Mouse (Mus musculus): ENCODE results near the gene Gstp1. TPM values are rescaled to one million over a fixed set of nuclear protein-coding genes. Genes with fewer than 3 reads are reported as not detected.

Gene Gstp1
- polyA plus RNA-seq, 1 experiment from 2014 or later = 462 TPM

- H3K4me2 ChIP-seq (ENCODE audit: low read depth, severe bottlenecking) = no peak overlapping the region
- 94% methylated on average over 8 of the region's 8 CpGs for WGBS
- H3K27me3 ChIP-seq (ENCODE audit: control insufficient read depth, insufficient read depth, low read length) = no peaks in the 10 kb centered on the region
- H3K4me3 ChIP-seq (ENCODE audit: low read depth, low read length) = no peak overlapping the region
- peaks cover 8% of the 10 kb centered on the region for H3K4me1 ChIP-seq (ENCODE audit: control insufficient read depth, insufficient read depth, low read length)
- no peak overlapping the region for H3K27ac ChIP-seq (replicated peaks; ENCODE audit: low read depth, low read length)
- no peaks in the 10 kb centered on the region for H3K9me3 ChIP-seq (ENCODE audit: control insufficient read depth, low read length)
- peaks cover 23% of the 10 kb centered on the region for H3K36me3 ChIP-seq (ENCODE audit: control insufficient read depth, insufficient read depth, low read length)
- ATAC-seq (ENCODE audit: insufficient number of reproducible peaks, low FRiP score, low TSS enrichment, low read depth) = no peak
- DNase-seq (ENCODE audit: low spot score) = no peak
- no peak overlapping the region for H3K9ac ChIP-seq (ENCODE audit: low read length)
Measured at GRCm38 (mm10) chr19:4005971-4006370, 31.8 kb downstream of the Gstp1 start.

GRCm38 (mm10) chr19:4005091-4005490 lies 32.7 kb downstream of the Gstp1 start:
- H3K9me3 ChIP-seq (ENCODE audit: control insufficient read depth, low read length) = no peaks in the 10 kb centered on the region
- ATAC-seq (ENCODE audit: insufficient number of reproducible peaks, low FRiP score, low TSS enrichment, low read depth) = no peak
- no peak overlapping the region for H3K4me2 ChIP-seq (ENCODE audit: low read depth, severe bottlenecking)
- H3K27me3 ChIP-seq (ENCODE audit: control insufficient read depth, insufficient read depth, low read length) = no peaks in the 10 kb centered on the region
- 89% methylated on average over 9 of the region's 9 CpGs for WGBS
- peaks cover 23% of the 10 kb centered on the region for H3K36me3 ChIP-seq (ENCODE audit: control insufficient read depth, insufficient read depth, low read length)
- DNase-seq (ENCODE audit: low spot score) = no peak
- no peak overlapping the region for H3K4me3 ChIP-seq (ENCODE audit: low read depth, low read length)
- peaks cover 8% of the 10 kb centered on the region for H3K4me1 ChIP-seq (ENCODE audit: control insufficient read depth, insufficient read depth, low read length)
- H3K9ac ChIP-seq (ENCODE audit: low read length) = no peak overlapping the region
- no peak overlapping the region for H3K27ac ChIP-seq (replicated peaks; ENCODE audit: low read depth, low read length)

GRCm38 (mm10) chr19:4004331-4004730 lies 33.5 kb downstream of the Gstp1 start:
- Histone ChIP-seq H3K4me3 (ENCODE audit: low read depth, low read length) (no peak overlapping the region), H3K9me3 (ENCODE audit: control insufficient read depth, low read length) (no peaks in the 10 kb centered on the region), H3K4me1 (ENCODE audit: control insufficient read depth, insufficient read depth, low read length) (peaks cover 8% of the 10 kb centered on the region), H3K9ac (ENCODE audit: low read length) (no peak overlapping the region), H3K36me3 (ENCODE audit: control insufficient read depth, insufficient read depth, low read length) (peaks cover 21% of the 10 kb centered on the region), H3K27ac (replicated peaks; ENCODE audit: low read depth, low read length) (no peak overlapping the region), H3K27me3 (ENCODE audit: control insufficient read depth, insufficient read depth, low read length) (no peaks in the 10 kb centered on the region), H3K4me2 (ENCODE audit: low read depth, severe bottlenecking) (no peak overlapping the region)
- ATAC-seq (ENCODE audit: insufficient number of reproducible peaks, low FRiP score, low TSS enrichment, low read depth) (no peak), DNase-seq (ENCODE audit: low spot score) (no peak)
- WGBS = 85% methylated on average over 15 of the region's 15 CpGs

- Histone ChIP-seq H3K36me3 (ENCODE audit: control insufficient read depth, insufficient read depth, low read length) (peaks cover 17% of the 10 kb centered on the region), H3K9me3 (ENCODE audit: control insufficient read depth, low read length) (no peaks in the 10 kb centered on the region), H3K4me3 (ENCODE audit: low read depth, low read length) (no peak overlapping the region), H3K27ac (replicated peaks; ENCODE audit: low read depth, low read length) (no peak overlapping the region), H3K4me1 (ENCODE audit: control insufficient read depth, insufficient read depth, low read length) (peaks cover 8% of the 10 kb centered on the region), H3K27me3 (ENCODE audit: control insufficient read depth, insufficient read depth, low read length) (no peaks in the 10 kb centered on the region), H3K9ac (ENCODE audit: low read length) (no peak overlapping the region), H3K4me2 (ENCODE audit: low read depth, severe bottlenecking) (no peak overlapping the region)
- 72% methylated on average over 12 of the region's 12 CpGs for WGBS
- no peak for DNase-seq (ENCODE audit: low spot score)
- ATAC-seq (ENCODE audit: insufficient number of reproducible peaks, low FRiP score, low TSS enrichment, low read depth) = no peak
Measured at GRCm38 (mm10) chr19:4003641-4004040, 34.1 kb downstream of the Gstp1 start.

GRCm38 (mm10) chr19:4003112-4003511 lies 34.7 kb downstream of the Gstp1 start, which contains the start of gene Doc2g:
Doc2g (plus strand) TSS chr19:4003313.
- no peak for DNase-seq (ENCODE audit: low spot score)
- Histone ChIP-seq H3K4me2 (ENCODE audit: low read depth, severe bottlenecking) (no peak within 1 kb of the TSS), H3K4me1 (ENCODE audit: control insufficient read depth, insufficient read depth, low read length) (peaks cover 8% of the 10 kb centered on the region), H3K9me3 (ENCODE audit: control insufficient read depth, low read length) (no peaks in the 10 kb centered on the region), H3K27ac (replicated peaks; ENCODE audit: low read depth, low read length) (no peak within 1 kb of the TSS), H3K9ac (ENCODE audit: low read length) (no peak within 1 kb of the TSS), H3K4me3 (ENCODE audit: low read depth, low read length) (no peak within 1 kb of the TSS), H3K36me3 (ENCODE audit: control insufficient read depth, insufficient read depth, low read length) (peaks cover 17% of the 10 kb centered on the region), H3K27me3 (ENCODE audit: control insufficient read depth, insufficient read depth, low read length) (no peaks in the 10 kb centered on the region)
- ATAC-seq (ENCODE audit: insufficient number of reproducible peaks, low FRiP score, low TSS enrichment, low read depth) = no peak
- 74% methylated on average over 1 of the region's 1 CpGs for WGBS

GRCm38 (mm10) chr19:4001752-4002151 lies 36.0 kb downstream of the Gstp1 start:
- peak overlapping the region; percentile 87; the same call in 1 of the 2 replicates for H3K4me2 ChIP-seq (ENCODE audit: low read depth, severe bottlenecking)

GRCm38 (mm10) chr19:4000949-4001525 lies 36.7 kb downstream of the Gstp1 start:
- Histone ChIP-seq H3K27me3 (ENCODE audit: control insufficient read depth, insufficient read depth, low read length) (no peaks in the 10 kb centered on the region), H3K4me1 (ENCODE audit: control insufficient read depth, insufficient read depth, low read length) (peaks cover 8% of the 10 kb centered on the region), H3K4me2 (ENCODE audit: low read depth, severe bottlenecking) (peak overlapping the region; percentile 87), H3K27ac (replicated peaks; ENCODE audit: low read depth, low read length) (peak overlapping the region; percentile 96), H3K4me3 (ENCODE audit: low read depth, low read length) (peak overlapping the region; percentile 75), H3K9me3 (ENCODE audit: control insufficient read depth, low read length) (no peaks in the 10 kb centered on the region), H3K36me3 (ENCODE audit: control insufficient read depth, insufficient read depth, low read length) (peaks cover 4% of the 10 kb centered on the region), H3K9ac (ENCODE audit: low read length) (peak overlapping the region; percentile 93)
- WGBS = 17% methylated on average over 17 of the region's 17 CpGs
- peak; percentile 45 for DNase-seq (ENCODE audit: low spot score)
- ATAC-seq (ENCODE audit: insufficient number of reproducible peaks, low FRiP score, low TSS enrichment, low read depth) = no peak

More at GRCm38 (mm10) chr19:4001752-4002151, 36.0 kb downstream of the Gstp1 start:
- Histone ChIP-seq H3K27ac (replicated peaks; ENCODE audit: low read depth, low read length) (no peak overlapping the region), H3K9ac (ENCODE audit: low read length) (no peak overlapping the region), H3K9me3 (ENCODE audit: control insufficient read depth, low read length) (no peaks in the 10 kb centered on the region), H3K27me3 (ENCODE audit: control insufficient read depth, insufficient read depth, low read length) (no peaks in the 10 kb centered on the region), H3K36me3 (ENCODE audit: control insufficient read depth, insufficient read depth, low read length) (peaks cover 9% of the 10 kb centered on the region), H3K4me1 (ENCODE audit: control insufficient read depth, insufficient read depth, low read length) (peaks cover 8% of the 10 kb centered on the region), H3K4me3 (ENCODE audit: low read depth, low read length) (no peak overlapping the region)
- ATAC-seq (ENCODE audit: insufficient number of reproducible peaks, low FRiP score, low TSS enrichment, low read depth) = no peak
- WGBS = 88% methylated on average over 5 of the region's 5 CpGs
- DNase-seq (ENCODE audit: low spot score) = no peak

- H3K9me3 ChIP-seq (ENCODE audit: control insufficient read depth, low read length) = no peaks in the 10 kb centered on the region
- peak; percentile 83 for ATAC-seq (ENCODE audit: insufficient number of reproducible peaks, low FRiP score, low TSS enrichment, low read depth)
- H3K4me1 ChIP-seq (ENCODE audit: control insufficient read depth, insufficient read depth, low read length) = peaks cover 8% of the 10 kb centered on the region
- H3K4me3 ChIP-seq (ENCODE audit: low read depth, low read length) = peak within 1 kb of the TSS; percentile 75
- H3K36me3 ChIP-seq (ENCODE audit: control insufficient read depth, insufficient read depth, low read length) = no peaks in the 10 kb centered on the region; the same call in 1 of the 2 replicates
- H3K27ac ChIP-seq (replicated peaks; ENCODE audit: low read depth, low read length) = peak within 1 kb of the TSS; percentile 96
- H3K9ac ChIP-seq (ENCODE audit: low read length) = peak within 1 kb of the TSS; percentile 93
- H3K4me2 ChIP-seq (ENCODE audit: low read depth, severe bottlenecking) = peak within 1 kb of the TSS; percentile 87
- peak; percentile 97 for DNase-seq (ENCODE audit: low spot score)
- no peaks in the 10 kb centered on the region for H3K27me3 ChIP-seq (ENCODE audit: control insufficient read depth, insufficient read depth, low read length)
- 0% methylated on average over 64 of the region's 64 CpGs for WGBS
Measured at GRCm38 (mm10) chr19:4000119-4000900, 37.5 kb downstream of the Gstp1 start, which contains the start of the genes Nudt8 and Gm49405. Nudt8 (plus strand) TSS chr19:4000580. Gm49405 (plus strand) TSS chr19:4000626.
